Mouse (Mus musculus) heart, adult 8-10 months (tissue): ENCODE measurements around the gene Plekha8. TPM values are rescaled to one million over a fixed set of nuclear protein-coding genes. Genes with fewer than 3 reads are reported as not detected.

Source experiments
- DNase-seq: peaks from one replicate; pipeline ENCODE4 v3.0.0; 2022; ENCODE audit warnings: low spot score
- total RNA-seq, 4 experiments: library from RNA; stranded (reverse); gene quantifications; 2 replicates each; pipeline ENCODE4 v1.2.4; 2022

Gene Plekha8
- total RNA-seq, 4 experiments from 2014 or later: 6.7 to 9.2 (median 8.3) TPM

DNA sequence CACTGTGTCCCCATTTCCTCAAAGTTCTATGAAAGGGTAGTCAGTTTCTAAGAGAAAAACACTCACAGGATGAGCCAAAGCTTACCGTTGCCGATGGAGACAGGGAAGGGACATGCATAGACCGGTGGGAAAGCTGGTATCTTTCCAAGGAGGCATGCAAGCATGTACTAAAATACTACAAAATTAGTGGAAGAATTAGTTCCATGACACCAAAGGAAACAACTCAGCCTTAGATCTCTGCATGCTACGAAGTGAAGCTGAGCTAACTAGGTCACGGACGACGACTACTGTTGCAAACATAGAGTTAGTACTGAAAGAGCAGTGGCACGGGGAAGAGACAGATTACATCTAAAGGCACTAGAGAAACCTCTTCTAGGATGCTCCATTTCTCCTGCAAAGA is 8.0 kb upstream of the Plekha8 start:
- DNase-seq: no peak

DNA sequence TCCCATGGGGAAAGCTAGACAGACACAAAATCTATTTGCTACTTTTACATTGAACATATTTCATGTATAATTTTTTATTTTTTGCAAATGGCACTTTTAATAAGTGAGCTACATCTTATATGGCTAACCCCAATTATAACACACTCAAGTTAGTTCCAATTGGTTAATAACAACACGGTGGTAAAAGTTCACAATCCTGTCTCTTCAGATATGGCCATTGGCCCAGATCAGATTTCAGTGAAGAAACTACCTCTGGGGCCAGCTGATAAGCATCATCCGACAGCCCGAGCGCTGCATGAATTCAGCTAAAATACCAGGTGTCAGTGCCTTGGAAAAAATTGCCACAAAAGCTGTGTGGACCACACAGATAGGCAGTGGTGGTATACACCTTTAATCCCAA is 7.2 kb upstream of the Plekha8 start:
- no peak for DNase-seq

- DNase-seq: no peak
These were observed 6.7 kb upstream of the Plekha8 start for GRCm38 (mm10) chr6:54588212-54588611.

GRCm38 (mm10) chr6:54590691-54591090 is 4.2 kb upstream of the Plekha8 start:
- no peak for DNase-seq

- DNase-seq: peak; percentile 34
These were observed 3.1 kb upstream of the Plekha8 start for GRCm38 (mm10) chr6:54591778-54592177.

GRCm38 (mm10) chr6:54592938-54593535 is 1.9 kb upstream of the Plekha8 start:
- DNase-seq: peak; percentile 96

DNA sequence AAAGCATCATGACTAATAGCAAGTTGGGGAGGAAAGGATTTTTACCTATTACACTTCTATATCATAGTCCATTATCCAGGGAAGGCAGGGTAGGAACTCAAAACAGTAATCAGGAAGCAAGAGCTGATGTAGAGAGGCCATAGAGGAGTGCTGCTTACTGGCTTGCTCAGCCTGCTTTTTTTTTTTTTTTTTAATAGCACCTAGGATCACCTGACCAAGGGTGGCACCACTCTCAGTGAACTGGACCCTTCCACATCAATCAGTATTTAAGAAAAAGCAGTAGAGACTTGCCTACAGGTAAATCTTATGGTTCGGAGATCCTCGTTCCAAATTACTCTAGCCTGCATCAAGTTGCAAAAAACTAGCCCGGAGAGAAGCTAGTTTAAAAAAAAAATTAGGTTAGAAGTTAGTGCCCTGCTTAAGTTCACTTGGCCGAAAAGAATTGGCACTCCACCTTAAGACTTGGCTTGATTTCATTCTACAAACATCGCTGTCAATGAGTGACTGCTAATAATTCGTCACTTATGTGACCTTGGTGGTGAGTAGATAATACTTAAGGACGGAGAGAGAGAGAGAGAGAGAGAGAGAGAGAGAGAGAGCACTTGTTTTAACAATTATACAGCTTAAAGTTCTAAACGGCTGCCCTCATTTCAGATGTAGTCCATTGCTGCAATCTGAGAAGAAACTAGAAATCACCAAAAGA is 994 bp upstream of the Plekha8 start:
- DNase-seq: no peak

DNA sequence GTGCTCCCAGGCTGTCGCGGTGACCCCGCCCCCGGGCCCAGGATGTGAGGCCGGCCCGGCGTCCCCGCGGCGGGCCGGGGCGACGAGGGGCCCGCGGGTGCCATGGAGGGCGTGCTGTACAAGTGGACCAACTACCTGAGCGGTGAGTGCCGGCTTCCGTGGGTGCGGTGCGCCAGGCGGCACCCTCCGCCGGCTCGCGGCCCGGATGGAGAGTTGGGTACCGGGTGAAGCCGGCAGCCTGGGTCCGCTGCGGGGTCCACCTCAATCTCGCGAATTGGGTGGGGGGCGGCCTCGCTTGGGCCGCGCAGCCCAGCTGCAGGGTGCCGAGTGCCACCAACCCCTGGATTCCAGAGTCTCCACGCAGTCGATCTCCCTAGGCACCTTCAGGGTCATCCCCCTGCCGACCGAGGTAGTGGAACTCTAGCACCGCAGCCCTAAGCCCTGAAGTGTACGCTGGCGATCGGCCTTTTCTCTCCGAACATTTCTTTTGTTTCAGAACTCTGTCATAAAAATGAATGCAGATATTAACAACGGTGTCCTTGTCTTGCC is 493 bp downstream of the Plekha8 start:
- DNase-seq: no peak

- no peak for DNase-seq
These were observed 2.3 kb downstream of the Plekha8 start, which contains the start of gene Fkbp14 for GRCm38 (mm10) chr6:54597208-54597607. TSS of gene Fkbp14 (minus strand) at chr6:54597308.

DNA sequence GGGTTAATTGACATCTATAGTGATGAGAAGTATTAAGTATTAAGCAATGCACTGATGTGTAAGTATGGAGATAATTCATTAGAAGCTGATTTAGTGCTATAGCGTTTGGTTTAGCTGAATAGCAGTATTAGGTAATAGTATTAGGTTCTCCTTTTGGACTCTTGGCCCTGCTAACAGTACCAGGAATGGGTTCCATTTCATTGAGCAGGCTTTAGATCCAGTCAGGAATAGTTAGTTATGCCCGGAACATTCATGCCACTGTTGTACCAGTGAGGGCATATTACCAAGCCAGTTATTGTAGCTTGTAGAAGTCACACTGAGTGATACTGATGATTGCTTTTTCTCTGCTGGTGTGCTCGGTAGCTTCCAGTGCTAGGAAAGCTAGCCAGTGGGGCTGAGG is 2.8 kb downstream of the Plekha8 start:
- DNase-seq: no peak

GRCm38 (mm10) chr6:54600681-54601347 is 5.9 kb downstream of the Plekha8 start:
- DNase-seq: no peak

DNA sequence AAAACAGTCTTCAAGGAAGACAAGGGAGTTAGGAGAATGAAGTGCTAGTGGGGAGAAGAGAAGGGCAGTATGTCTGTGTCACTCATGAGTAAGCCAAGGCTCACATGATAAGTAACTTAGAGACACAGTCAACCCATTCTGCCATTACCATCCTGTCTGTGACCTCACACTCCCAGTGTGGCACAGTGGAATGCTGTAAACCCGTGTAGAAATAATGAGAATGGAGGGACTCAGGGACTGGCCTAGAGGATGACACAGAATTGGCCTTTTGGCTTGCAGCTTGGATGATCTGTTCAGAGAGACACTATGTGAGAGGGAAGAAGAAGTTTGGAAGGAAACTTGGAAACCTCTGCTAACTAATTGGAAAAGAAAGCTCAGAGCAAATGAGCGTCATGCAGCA is 8.0 kb downstream of the Plekha8 start:
- no peak for DNase-seq

GRCm38 (mm10) chr6:54604001-54604715 is 9.2 kb downstream of the Plekha8 start:
- DNase-seq: peak; percentile 54

DNA sequence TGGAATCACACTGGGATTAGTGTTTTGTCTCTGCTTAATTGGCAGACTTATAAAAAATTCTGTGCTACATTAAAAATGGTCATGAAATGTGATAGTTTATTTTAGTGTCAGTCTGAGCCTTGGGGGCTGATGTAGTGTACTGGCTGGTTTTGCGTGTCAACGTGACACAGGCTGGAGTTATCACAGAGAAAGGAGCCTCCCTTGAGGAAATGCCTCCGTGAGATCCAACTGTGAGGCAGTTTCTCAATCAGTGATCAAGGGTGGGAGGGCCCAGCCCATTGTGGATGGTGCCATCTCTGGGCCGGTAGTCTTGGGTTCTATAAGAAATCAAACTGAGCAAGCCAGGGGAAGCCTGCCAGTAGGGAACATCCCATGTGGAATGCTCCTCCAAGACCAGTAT is 11.3 kb downstream of the Plekha8 start:
- no peak for DNase-seq

DNA sequence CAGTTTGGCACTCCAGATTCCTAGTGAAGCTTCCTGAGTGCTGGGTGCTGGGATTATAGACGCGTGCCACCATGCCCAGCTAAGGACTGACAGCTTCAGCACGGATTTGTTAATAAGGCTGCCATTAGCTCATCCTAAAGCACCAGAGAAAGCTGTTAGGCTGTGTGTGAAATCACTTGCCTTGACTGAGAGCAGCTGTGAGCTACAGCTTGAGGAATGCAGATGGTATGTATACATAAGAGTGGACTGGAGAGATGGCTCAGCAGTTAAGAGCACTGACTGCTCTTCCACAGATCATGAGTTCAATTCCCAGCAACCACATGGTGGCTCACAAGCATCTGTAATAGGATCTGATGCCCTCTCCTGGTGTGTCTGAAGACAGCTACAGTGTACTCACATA is 22.5 kb downstream of the Plekha8 start:
- DNase-seq: no peak

GRCm38 (mm10) chr6:54619530-54619929 is 24.6 kb downstream of the Plekha8 start:
- no peak for DNase-seq

DNA sequence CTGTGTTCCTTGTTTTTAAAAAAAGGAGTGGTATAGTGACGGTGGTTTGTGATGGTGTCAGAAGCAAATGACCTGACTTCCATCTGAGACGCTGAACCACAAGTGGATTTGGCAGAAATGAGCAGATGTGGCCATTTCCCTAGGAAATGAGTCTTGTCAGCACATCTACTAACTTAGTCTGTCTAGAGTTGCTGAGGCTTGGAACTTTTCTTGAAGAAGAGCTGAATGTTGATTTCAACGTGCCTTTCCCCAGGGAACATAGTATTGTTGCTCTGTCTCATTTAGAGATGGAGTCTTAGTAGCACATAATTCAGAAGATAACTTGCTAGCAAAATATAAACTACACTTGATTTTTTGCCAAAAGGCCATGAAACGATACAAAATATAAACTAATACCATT is 25.4 kb downstream of the Plekha8 start:
- DNase-seq: no peak

DNA sequence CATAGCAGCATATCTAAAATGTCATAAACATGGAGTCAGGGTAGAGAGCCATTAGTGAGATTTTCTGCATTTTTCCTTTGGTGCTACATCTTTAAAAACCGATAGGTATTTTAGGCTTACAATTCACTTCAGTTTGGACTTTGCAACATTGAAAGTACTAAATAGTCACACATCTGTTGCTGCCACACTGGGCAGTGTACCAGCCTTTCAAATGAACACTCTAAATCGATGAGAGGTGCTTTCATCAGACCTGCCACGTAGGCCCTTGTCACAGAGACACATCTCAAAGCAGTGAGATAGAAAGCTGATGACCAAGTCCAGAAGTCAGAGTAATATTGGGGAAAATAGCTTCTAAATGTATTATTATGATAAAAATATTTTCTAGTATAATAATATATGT is 33.5 kb downstream of the Plekha8 start:
- DNase-seq: no peak

DNA sequence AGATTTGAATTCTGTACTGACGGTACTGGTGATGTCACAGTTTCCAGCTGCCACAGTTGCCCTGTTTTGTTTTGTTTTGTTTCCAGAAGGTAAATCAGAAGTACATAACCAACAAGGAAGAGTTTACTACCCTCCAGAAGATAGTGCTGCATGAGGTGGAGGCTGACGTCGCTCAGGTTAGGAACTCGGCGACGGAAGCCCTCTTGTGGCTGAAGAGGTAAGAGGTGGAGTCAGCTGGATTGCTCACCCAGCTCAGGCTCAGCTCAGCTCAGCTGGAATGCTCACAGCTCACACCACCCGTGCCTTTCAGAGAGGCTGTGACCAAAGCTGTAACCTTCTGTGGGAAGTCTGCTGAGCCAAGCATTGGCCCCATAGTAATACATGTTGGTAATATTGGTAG is 34.8 kb downstream of the Plekha8 start:
- DNase-seq: no peak

- DNase-seq: no peak
These were observed 36.6 kb downstream of the Plekha8 start for GRCm38 (mm10) chr6:54631462-54631861.

DNA sequence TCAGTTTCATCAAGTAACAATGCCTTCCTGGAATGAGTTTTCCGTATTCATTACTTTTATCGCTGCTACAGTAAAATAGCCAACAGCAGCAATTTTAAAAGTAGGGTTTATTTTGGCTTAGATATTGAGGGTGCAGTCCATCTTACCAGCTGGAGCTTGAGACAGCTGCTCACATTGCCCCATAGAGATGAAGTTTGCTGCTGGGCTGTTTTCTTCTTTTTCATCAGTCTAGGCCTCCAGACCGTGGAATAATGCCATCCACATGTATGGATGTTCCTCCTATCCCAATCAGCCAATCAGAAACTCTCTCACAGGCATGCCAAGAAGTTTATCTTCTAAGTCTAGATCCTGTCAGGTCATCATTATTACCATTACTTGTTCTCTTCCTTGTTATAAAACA is 45.0 kb downstream of the Plekha8 start:
- DNase-seq: no peak

DNA sequence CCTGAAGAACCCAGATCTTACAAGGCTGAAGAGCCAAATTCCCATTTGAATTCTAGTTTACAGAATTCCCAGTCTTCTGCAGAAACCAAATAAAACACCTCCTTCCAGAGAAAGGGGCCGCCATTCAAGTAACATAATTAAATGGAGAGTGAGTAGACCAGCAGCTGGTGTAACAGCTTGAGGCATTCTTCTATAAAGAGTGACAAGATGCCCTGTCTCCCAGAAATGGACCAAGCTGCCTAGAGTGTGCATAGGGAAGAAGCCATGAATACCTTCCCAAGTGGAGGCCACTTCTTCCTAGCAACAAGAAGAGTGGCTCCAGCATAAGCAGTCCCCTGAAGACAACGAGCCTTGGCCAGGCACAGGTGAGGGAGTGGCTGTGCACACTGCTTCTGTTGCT is 47.0 kb downstream of the Plekha8 start:
- no peak for DNase-seq
